Mouse (Mus musculus) MEL (cell line): ENCODE measurements around the gene Cdh13.

Source experiments
- CHD2 ChIP-seq: IDR thresholded peaks from 2 replicates; pipeline ENCODE4 v1.6.1; 2011; ENCODE audit warnings: low read length, improper control_type of control experiment
- CTCF ChIP-seq, 3 experiments: IDR thresholded peaks in 2 of 3; conservative IDR thresholded peaks in 1 of 3; 2 replicates each; pipeline ENCODE4 v1.5.1; 2011 to 2012; ENCODE audit warnings: low read length in 3 of 3, low read depth in 2 of 3, mild to moderate bottlenecking in 2 of 3, improper control_type of control experiment in 1 of 3, inconsistent platforms in 1 of 3, mixed read lengths in 1 of 3, moderate library complexity in 1 of 3; ENCODE audit not compliant: control insufficient read depth in 1 of 3, insufficient read depth in 1 of 3, poor library complexity in 1 of 3, severe bottlenecking in 1 of 3
- E2F4 ChIP-seq: IDR thresholded peaks from 2 replicates; pipeline ENCODE4 v1.6.1; 2011; ENCODE audit warnings: low read depth, low read length, improper control_type of control experiment, borderline replicate concordance
- GABPA ChIP-seq: IDR thresholded peaks from 2 replicates; pipeline ENCODE4 v1.6.1; 2012; ENCODE audit warnings: low read depth, mild to moderate bottlenecking, inconsistent platforms, low read length, improper control_type of control experiment, moderate library complexity
- MAX ChIP-seq: IDR thresholded peaks from 2 replicates; pipeline ENCODE4 v1.6.1; 2011; ENCODE audit warnings: low read length, improper control_type of control experiment
- MAZ ChIP-seq: IDR thresholded peaks from 2 replicates; pipeline ENCODE4 v1.6.1; 2012; ENCODE audit warnings: low read depth, mild to moderate bottlenecking, inconsistent platforms, low read length, improper control_type of control experiment
- POLR2A ChIP-seq, 2 experiments: IDR thresholded peaks; 2 replicates each; pipeline ENCODE4 v1.6.1; 2011 to 2012; ENCODE audit warnings: low read length in 2 of 2, mild to moderate bottlenecking in 2 of 2, control low read depth in 1 of 2, improper control_type of control experiment in 1 of 2, low read depth in 1 of 2, moderate library complexity in 1 of 2; ENCODE audit not compliant: control insufficient read depth in 1 of 2, insufficient read depth in 1 of 2, poor library complexity in 1 of 2
- POLR2AphosphoS5 ChIP-seq: IDR thresholded peaks from 2 replicates; pipeline ENCODE4 v1.6.1; 2012; ENCODE audit warnings: low read depth, borderline replicate concordance, mild to moderate bottlenecking, inconsistent platforms, low read length, moderate library complexity, mixed read lengths
- SMC3 ChIP-seq: IDR thresholded peaks from 2 replicates; pipeline ENCODE4 v1.6.1; 2011; ENCODE audit warnings: low read depth, low read length, improper control_type of control experiment
- TAL1 ChIP-seq: IDR thresholded peaks from 2 replicates; pipeline ENCODE4 v1.6.1; 2012; ENCODE audit warnings: mild to moderate bottlenecking, inconsistent platforms, low read length, moderate library complexity, mixed read lengths
- TCF12 ChIP-seq: IDR thresholded peaks from 2 replicates; pipeline ENCODE4 v1.6.1; 2014; ENCODE audit warnings: low read depth, mild to moderate bottlenecking, inconsistent platforms, low read length, improper control_type of control experiment, moderate library complexity
- USF2 ChIP-seq, 2 experiments: IDR thresholded peaks; 2 replicates each; pipeline ENCODE4 v1.6.1; 2011 to 2012; ENCODE audit warnings: improper control_type of control experiment in 2 of 2, low read length in 2 of 2, borderline replicate concordance in 1 of 2, inconsistent platforms in 1 of 2, low read depth in 1 of 2, mild to moderate bottlenecking in 1 of 2; ENCODE audit not compliant: insufficient read depth in 1 of 2
- ZC3H11A ChIP-seq: IDR thresholded peaks from 2 replicates; pipeline ENCODE4 v1.6.1; 2012; ENCODE audit warnings: low read depth, mild to moderate bottlenecking, inconsistent platforms, low read length, improper control_type of control experiment
- ZNF384 ChIP-seq: IDR thresholded peaks from 2 replicates; pipeline ENCODE4 v1.6.1; 2012; ENCODE audit warnings: low read depth, mild to moderate bottlenecking, inconsistent platforms, low read length, improper control_type of control experiment

DNA sequence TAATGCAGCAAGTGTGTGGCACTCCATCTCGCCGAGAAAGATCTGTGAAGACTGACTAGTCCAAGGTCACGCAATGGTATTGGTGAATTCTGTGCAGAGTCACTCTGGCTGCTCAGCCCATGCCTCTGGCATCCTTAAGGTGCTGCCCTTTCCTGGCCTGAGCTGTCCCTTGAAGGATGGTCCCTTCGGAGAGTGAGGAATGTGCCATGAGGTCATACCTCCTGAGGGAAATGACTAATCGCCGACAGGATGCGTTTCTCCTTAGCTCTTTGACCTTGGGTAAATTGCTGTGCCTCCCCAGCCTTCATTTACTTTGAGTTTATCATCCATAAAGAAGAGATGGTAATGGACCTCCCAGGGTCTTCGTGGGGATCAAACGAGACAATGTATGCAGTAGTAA, 395.8 kb downstream of the Cdh13 start:
- TF ChIP-seq CHD2 (no peak), ZNF384 (no peak), CTCF (IDR thresholded peaks at IDR 0.05 in 2 of 3, conservative IDR thresholded peaks at IDR 0.05 in 1 of 3; ENCODE audit: control insufficient read depth in 1 of 3, insufficient read depth in 1 of 3, low read depth in 2 of 3, low read length in 3 of 3, poor library complexity in 1 of 3, severe bottlenecking in 1 of 3) (no peak), ZC3H11A (no peak), POLR2A (IDR thresholded peaks at IDR 0.05; ENCODE audit: control insufficient read depth in 1 of 2, insufficient read depth in 1 of 2, low read depth in 1 of 2, low read length in 2 of 2, poor library complexity in 1 of 2) (no peak), MAZ (no peak), TAL1 (no peak), SMC3 (no peak), E2F4 (no peak), POLR2AphosphoS5 (no peak), GABPA (no peak), TCF12 (no peak), MAX (no peak), USF2 (IDR thresholded peaks at IDR 0.05; ENCODE audit: borderline replicate concordance in 1 of 2, insufficient read depth in 1 of 2, low read depth in 1 of 2, low read length in 2 of 2) (no peak)
